Mouse (Mus musculus) R1 (cell line): Measurements from ENCODE around the gene Entpd8.

Experiments used
- DNase-seq: peaks from one replicate; pipeline ENCODE4 v3.0.0-alpha.2; 2018; ENCODE audit warnings: low read depth, low spot score

The Entpd8 gene

DNA sequence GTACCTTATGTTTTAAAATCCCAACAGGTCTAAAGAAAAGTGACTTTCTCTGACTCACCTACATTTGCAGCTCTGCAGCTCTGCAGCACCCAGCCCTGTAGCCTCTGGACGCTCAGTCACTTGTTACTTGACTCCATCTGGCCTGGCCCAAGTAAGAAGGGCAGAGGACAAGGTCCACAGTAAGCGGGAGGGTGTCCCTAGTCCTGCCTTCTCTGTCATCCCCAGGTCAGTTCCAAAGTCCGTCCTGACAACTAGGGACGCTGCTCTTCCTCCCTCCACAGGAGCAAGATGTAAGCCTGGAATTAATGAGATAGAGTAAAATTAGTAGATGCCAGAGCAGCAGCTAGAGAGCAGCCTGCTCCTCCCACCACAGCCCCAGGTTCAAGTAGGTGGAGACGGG, at the start of gene Entpd8:
Entpd8 (plus strand) TSS at position 229 of the 400 bp plus-strand sequence.
- no peak for DNase-seq

GRCm38 (mm10) chr2:25034994-25035393, 45.1 kb upstream of the Entpd8 start:
- DNase-seq: no peak

- DNase-seq: no peak
Observed at GRCm38 (mm10) chr2:25040089-25040488, 40.0 kb upstream of the Entpd8 start.

DNA sequence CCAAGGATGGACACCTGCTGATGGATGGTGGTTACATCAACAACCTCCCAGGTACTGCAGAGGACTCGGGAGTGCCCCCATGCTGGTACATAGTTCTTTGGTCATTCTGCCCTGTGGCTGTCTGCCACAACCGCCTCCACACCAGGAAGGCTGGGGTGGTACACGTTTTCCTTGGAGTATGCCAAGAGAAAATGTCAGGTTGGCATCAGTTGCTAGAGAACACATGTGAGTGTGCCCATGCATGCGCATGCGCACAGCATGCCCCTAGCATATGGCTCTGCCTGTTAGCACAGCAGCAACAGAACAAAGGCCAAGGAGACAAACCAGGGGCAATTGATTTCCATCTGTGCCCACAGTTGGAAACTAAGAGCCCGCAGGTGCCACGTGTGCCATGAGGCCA, 29.2 kb upstream of the Entpd8 start:
- DNase-seq: no peak

GRCm38 (mm10) chr2:25051450-25051849, 28.7 kb upstream of the Entpd8 start:
- DNase-seq: no peak

- DNase-seq: no peak
Observed at GRCm38 (mm10) chr2:25053101-25053500, 27.0 kb upstream of the Entpd8 start.

- peak; percentile 63 for DNase-seq
Observed at GRCm38 (mm10) chr2:25054221-25055067, 25.7 kb upstream of the Entpd8 start, which contains the start of gene Nsmf. Gene Nsmf, plus strand, starts transcription at chr2:25054355.

DNA sequence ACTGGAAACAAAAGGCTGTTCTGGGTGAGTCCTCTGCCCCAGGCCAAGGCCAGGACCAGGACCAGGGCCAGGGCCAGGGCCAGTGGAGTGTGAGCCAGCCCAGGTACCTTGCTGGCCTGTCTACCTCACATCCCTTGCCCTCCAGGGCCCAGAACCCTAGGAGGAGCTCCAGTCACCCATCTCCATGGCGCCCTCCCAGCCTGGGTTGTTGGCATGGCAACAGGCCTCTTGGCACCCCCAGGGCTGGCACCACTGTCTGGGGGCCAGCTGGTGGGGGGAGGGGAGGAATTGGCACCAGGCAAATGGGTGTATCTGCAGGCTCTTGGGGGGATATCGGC, 25.1 kb upstream of the Entpd8 start:
- DNase-seq: peak; percentile 24

GRCm38 (mm10) chr2:25055409-25056155, 24.5 kb upstream of the Entpd8 start:
- DNase-seq: no peak

GRCm38 (mm10) chr2:25058926-25059325, 21.2 kb upstream of the Entpd8 start:
- DNase-seq: no peak

- no peak for DNase-seq
Observed at GRCm38 (mm10) chr2:25063523-25063922, 16.6 kb upstream of the Entpd8 start.

- no peak for DNase-seq
Observed at GRCm38 (mm10) chr2:25064285-25064684, 15.8 kb upstream of the Entpd8 start.

DNA sequence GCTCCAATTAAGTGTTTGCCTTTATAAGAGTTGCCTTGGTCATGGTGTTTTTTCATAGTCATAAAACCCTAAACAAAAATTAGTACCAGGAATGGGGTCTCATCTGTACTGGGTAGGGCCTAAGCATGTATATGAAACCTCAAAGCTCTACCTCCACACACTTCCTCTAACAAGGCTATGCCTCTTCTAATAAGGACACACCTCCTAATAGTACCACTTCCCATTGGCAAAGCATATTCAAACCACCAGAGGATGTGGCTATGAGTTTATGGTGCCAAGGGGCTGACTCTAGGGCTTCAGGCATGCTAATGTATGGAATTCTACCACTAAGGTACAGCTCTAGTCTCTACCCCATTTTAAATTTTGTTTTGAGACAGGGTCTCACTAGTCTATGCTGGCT, 14.6 kb upstream of the Entpd8 start:
- DNase-seq: no peak

- DNase-seq: no peak
Observed at GRCm38 (mm10) chr2:25066552-25066951, 13.6 kb upstream of the Entpd8 start.

DNA sequence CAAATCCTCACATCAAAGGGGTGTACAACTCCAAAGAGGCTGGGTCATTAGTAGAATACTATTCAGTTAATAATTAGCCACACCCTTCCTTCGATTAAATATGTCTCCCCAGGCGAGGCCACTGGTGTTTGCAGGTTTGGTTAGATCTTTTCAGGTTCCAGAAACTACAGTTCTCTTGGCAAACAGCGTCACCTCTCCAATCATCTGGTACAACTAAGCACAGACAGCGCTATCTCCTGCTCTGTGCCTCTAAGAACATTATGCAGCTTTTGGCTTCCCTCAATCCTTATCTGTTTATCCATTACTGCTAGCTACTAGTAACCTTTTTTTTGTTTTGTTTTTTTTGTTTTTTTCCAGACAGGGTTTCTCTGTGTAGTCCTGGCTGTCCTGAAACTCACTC, 10.6 kb upstream of the Entpd8 start:
- no peak for DNase-seq

- DNase-seq: peak; percentile 13
Observed at GRCm38 (mm10) chr2:25072398-25072797, 7.7 kb upstream of the Entpd8 start.

DNA sequence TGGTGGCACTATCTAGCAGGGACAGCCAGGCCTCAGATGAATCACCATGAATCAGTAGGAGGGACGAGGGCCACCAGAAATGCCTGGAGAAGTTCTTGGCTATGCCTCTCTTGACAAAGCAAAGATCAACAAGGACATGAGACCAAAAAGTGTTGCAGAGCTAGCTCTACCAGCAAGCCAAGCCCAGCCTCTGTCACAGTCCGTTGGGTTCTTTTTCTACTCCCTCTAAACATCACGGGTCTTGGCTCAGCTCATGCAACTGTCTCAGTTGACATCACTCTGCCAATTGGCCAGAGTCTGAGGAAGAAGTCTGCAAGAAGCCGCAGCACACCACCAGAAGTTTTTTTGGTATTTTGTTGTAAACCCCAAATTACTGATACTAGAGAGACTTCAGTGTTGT, 4.6 kb upstream of the Entpd8 start:
- no peak for DNase-seq

DNA sequence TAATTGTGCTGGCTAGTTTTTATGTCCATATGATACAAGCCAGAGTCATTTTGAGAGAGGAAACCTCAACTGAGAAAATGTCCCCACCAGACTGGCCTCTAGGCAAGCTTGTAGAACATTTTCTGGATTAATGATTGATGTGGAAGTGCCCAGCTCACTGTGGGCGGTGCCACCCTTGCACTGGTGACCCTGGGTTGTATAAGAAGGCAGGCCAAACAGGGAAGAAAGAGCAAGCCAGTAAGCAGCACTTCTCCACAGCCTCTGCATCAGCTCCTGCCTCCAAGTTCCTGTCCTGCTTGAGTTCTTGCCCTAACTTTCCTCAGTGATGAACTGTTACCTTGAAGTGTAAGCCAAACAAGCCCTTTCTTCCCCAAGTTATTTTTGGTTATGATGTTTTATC, 1.1 kb upstream of the Entpd8 start:
- no peak for DNase-seq

DNA sequence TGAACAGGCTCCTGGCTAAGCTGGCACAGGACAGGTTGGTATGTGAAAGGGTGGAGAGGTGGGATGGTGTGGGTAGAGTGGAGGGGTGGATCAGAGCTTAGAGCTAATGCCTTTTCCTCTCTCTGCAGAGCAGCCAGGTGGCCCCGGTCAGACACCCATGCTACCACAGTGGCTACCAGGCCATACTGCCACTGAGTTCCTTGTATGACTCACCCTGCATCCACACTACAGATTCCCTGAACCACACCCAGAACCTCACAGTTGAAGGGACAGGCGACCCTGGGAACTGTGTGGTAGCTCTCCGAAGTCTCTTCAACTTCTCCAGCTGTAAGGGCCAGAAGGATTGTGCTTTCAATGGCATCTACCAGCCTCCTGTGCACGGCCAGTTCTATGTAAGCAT, 3.6 kb downstream of the Entpd8 start:
- no peak for DNase-seq

- no peak for DNase-seq
Observed at GRCm38 (mm10) chr2:25085571-25085970, 5.5 kb downstream of the Entpd8 start.

GRCm38 (mm10) chr2:25087842-25088241, 7.7 kb downstream of the Entpd8 start:
- no peak for DNase-seq

DNA sequence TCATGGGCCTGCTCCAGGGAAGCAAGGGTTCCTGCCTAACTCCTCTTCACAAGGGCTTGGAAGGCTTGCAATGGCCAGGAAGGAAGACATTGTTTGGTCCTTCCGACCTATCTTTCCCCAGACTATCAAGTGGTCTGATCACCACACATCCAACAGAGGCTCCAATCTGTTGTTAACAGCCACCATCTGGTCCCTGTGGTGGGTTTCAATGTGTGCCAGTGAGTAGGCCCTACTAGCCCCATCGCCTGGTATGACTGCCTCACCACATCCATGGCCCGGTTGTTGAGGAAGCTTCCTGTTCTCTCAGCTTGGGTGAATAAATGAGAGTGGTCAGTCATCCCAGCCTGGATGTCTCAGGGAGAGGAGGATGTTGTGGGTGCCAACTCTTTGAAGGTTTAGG, 8.5 kb downstream of the Entpd8 start:
- no peak for DNase-seq

- DNase-seq: peak; percentile 15
Observed at GRCm38 (mm10) chr2:25094785-25095108, 14.6 kb downstream of the Entpd8 start.
